Mouse (Mus musculus) kidney, postnatal 0 days (tissue): ENCODE data around the gene Tnfsf12. TPM values are rescaled to one million over a fixed set of nuclear protein-coding genes. Genes with fewer than 3 reads are reported as not detected.
A peak's percentile ranks its signal among the peaks of the same experiment; 100 is the strongest.

Experiments used
- ATAC-seq: fragments of 200-750 bp; cut with Nextera tagmentation; replicated peaks from 2 replicates; pipeline ENCODE4 v1.8.0; 2017; ENCODE audit warnings: low read depth, moderate number of reproducible peaks, moderate TSS enrichment, moderate library complexity; ENCODE audit not compliant: low FRiP score
- DNase-seq: peaks from one replicate; pipeline ENCODE4 v3.0.0-alpha.2; 2016; ENCODE audit warnings: low spot score
- H3K27ac ChIP-seq: fragments of 300-500 bp; sonication (generic); 2 replicates; pipeline ENCODE4 v1.5.1; 2014; ENCODE audit warnings: mild to moderate bottlenecking
- H3K27me3 ChIP-seq: fragments of 300-500 bp; sonication (generic); 2 replicates; pipeline ENCODE4 v1.6.1; 2014; ENCODE audit warnings: low read length, mixed read lengths; ENCODE audit not compliant: insufficient read depth
- H3K36me3 ChIP-seq: fragments of 300-500 bp; sonication (generic); 2 replicates; pipeline ENCODE4 v1.6.1; 2014; ENCODE audit warnings: low read length, mixed read lengths; ENCODE audit not compliant: insufficient read depth
- H3K4me1 ChIP-seq: fragments of 300-500 bp; sonication (generic); replicated peaks from 2 replicates; pipeline ENCODE4 v1.6.1; 2014; ENCODE audit warnings: antibody characterized with exemption, low read length, mixed read lengths; ENCODE audit not compliant: insufficient read depth
- H3K4me2 ChIP-seq: fragments of 300-500 bp; sonication (generic); 2 replicates; pipeline ENCODE4 v1.6.1; 2014; ENCODE audit warnings: mild to moderate bottlenecking, low read length, moderate library complexity, mixed read lengths
- H3K4me3 ChIP-seq: fragments of 300-500 bp; sonication (generic); replicated peaks from 2 replicates; pipeline ENCODE4 v1.5.1; 2014; ENCODE audit warnings: low read depth, low read length
- H3K9ac ChIP-seq: fragments of 300-500 bp; sonication (generic); 2 replicates; pipeline ENCODE4 v1.6.1; 2014; ENCODE audit warnings: low read depth, low read length
- H3K9me3 ChIP-seq: fragments of 300-500 bp; sonication (generic); replicated peaks from 2 replicates; pipeline ENCODE4 v1.6.1; 2016; ENCODE audit warnings: low read length, inconsistent platforms, mixed read lengths
- CTCF ChIP-seq: IDR thresholded peaks from 2 replicates; pipeline ENCODE4 v1.5.1; 2016; ENCODE audit warnings: antibody characterized with exemption, low read depth, mild to moderate bottlenecking, moderate library complexity
- WGBS: fragments of 180-500 bp; shearing (Covaris S2); extraction: QIAGEN DNeasy Blood & Tissue Kit; methylation state at CpG from one replicate; pipeline ENCODE4 v1.1.7; 2014; 5-methylcytosine and 5-hydroxymethylcytosine counted together
- polyA plus RNA-seq: library from polyadenylated mRNA; unstranded; fragments of >200 nt; fragmentation: Nextera tagmentation; extraction: Ambion mirVana; gene quantifications from 2 replicates; pipeline ENCODE4 v1.2.1, GENCODE M21; 2015

The Tnfsf12 gene
- polyA plus RNA-seq, 1 experiment from 2014 or later, result 15.8 TPM

- Histone ChIP-seq H3K9me3 (no peaks in the 10 kb centered on the region), H3K27me3 (no peaks in the 10 kb centered on the region), H3K4me1 (peaks cover 18% of the 10 kb centered on the region; the same call in 1 of the 2 replicates), H3K4me2 (no peak overlapping the region), H3K9ac (no peak overlapping the region), H3K27ac (no peak overlapping the region), H3K4me3 (no peak overlapping the region), H3K36me3 (peaks cover 52% of the 10 kb centered on the region)
- 79% methylated on average over 9 of the region's 9 CpGs for WGBS
- ATAC-seq (no peak), DNase-seq (no peak)
- no peak for TF ChIP-seq CTCF
These were observed 30.1 kb downstream of the Tnfsf12 start for GRCm38 (mm10) chr11:69665457-69665960.

GRCm38 (mm10) chr11:69664841-69665240 lies 30.8 kb downstream of the Tnfsf12 start:
- no peak overlapping the region for H3K9ac ChIP-seq
- ATAC-seq (no peak), DNase-seq (no peak)
- no peaks in the 10 kb centered on the region for H3K9me3 ChIP-seq
- peaks cover 46% of the 10 kb centered on the region for H3K36me3 ChIP-seq
- H3K4me2 ChIP-seq, result no peak overlapping the region
- WGBS, result 95% methylated on average over 7 of the region's 7 CpGs
- no peaks in the 10 kb centered on the region for H3K27me3 ChIP-seq
- no peak overlapping the region for H3K4me3 ChIP-seq
- H3K4me1 ChIP-seq, result peaks cover 13% of the 10 kb centered on the region; the same call in 1 of the 2 replicates
- no peak overlapping the region for H3K27ac ChIP-seq
- no peak for TF ChIP-seq CTCF

- Histone ChIP-seq H3K27ac (peak overlapping the region; percentile 94), H3K4me1 (peaks cover 9% of the 10 kb centered on the region; the same call in 1 of the 2 replicates), H3K36me3 (peaks cover 40% of the 10 kb centered on the region), H3K27me3 (no peaks in the 10 kb centered on the region), H3K4me2 (no peak overlapping the region), H3K9me3 (no peaks in the 10 kb centered on the region), H3K4me3 (no peak overlapping the region), H3K9ac (no peak overlapping the region)
- WGBS, result 78% methylated on average over 6 of the region's 6 CpGs
- no peak for TF ChIP-seq CTCF
- DNase-seq, result no peak
- no peak for ATAC-seq
These were observed 31.9 kb downstream of the Tnfsf12 start for GRCm38 (mm10) chr11:69663795-69664194.

DNA sequence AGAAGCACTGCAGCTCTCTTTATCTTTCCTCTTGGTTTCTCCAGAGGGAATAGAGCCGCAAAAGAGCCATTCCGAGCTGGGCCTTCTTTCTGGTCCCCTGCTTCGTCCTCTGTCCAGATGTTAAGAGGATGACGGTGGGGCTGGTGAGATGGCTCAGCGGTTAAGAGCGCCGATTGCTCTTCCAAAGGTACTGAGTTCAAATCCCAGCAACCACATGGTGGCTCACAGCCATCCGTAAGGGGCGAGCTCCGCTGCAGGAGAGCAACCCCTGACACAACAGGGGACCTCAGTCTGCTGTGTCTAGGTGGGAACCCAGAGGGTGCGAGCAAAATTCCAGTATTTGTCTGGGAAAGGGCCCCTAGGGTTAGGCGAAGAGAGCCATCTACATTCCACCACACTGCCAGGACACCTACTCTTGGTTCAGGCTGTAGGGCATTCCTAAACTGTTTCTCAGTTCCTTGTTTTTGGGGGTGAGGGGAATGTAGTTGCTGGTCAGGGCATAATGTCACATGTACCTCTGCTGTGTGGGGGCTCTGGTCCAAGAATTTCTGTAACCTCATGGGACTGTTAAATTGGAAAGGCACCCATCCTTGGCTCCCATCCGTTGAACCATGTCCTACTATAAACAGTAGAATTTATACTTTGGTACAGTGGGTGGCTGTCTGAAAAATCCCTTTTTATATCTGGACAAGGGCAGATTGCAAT lies 32.5 kb downstream of the Tnfsf12 start:
- Histone ChIP-seq H3K4me3 (peak overlapping the region; percentile 42), H3K27me3 (no peaks in the 10 kb centered on the region), H3K9me3 (no peaks in the 10 kb centered on the region), H3K36me3 (peaks cover 38% of the 10 kb centered on the region), H3K4me1 (peaks cover 9% of the 10 kb centered on the region; the same call in 1 of the 2 replicates), H3K4me2 (peak overlapping the region; percentile 54), H3K27ac (peak overlapping the region; percentile 94), H3K9ac (peak overlapping the region; percentile 31; the same call in 1 of the 2 replicates)
- 66% methylated on average over 13 of the region's 13 CpGs for WGBS
- no peak for TF ChIP-seq CTCF
- DNase-seq (no peak), ATAC-seq (peak; percentile 9; the same call in 1 of the 2 replicates)

- Histone ChIP-seq H3K9me3 (no peaks in the 10 kb centered on the region), H3K36me3 (peaks cover 38% of the 10 kb centered on the region), H3K27me3 (no peaks in the 10 kb centered on the region), H3K4me2 (peak within 1 kb of the TSS; percentile 54), H3K27ac (peak within 1 kb of the TSS; percentile 94), H3K4me1 (peaks cover 9% of the 10 kb centered on the region; the same call in 1 of the 2 replicates), H3K9ac (peak within 1 kb of the TSS; percentile 48), H3K4me3 (peak within 1 kb of the TSS; percentile 42)
- TF ChIP-seq CTCF, result peak; percentile 54
- peak; percentile 92 for ATAC-seq
- DNase-seq, result peak; percentile 99
- WGBS, result 1% methylated on average over 48 of the region's 48 CpGs
These were observed 33.3 kb downstream of the Tnfsf12 start, which contains the start of gene Mpdu1 for GRCm38 (mm10) chr11:69662213-69662966. TSS of gene Mpdu1 (minus strand) at chr11:69662642.

DNA sequence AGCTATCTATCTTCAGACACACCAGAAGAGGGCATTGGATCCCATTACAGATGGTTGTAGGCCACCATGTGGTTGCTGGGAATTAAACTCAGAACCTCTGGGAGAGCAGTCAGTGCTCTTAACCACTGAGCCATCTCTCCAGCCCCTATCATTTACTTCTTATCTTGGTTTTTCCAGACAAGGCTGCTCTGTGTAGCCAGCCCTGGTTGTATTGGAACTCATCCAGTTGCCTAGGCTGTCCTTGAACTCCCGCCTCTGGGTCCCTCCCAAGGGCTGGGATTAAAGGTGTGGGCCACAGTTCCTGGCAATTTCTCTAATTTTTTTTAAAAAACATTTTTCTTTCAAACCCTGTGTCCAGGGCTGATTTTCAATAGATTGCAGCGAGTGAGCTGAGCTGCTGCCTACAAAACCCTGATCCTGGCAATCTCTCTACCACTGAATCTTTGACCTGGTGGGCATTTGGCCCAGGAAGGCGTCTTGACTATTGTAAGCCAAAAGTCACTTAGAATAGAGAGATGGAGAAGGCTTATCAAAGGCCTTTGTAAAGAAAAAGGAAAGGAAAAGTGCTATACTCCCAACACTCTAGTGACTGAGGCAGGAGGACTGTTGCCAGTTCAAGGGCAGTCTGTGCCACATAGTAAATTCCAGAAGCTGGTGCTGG lies 34.3 kb downstream of the Tnfsf12 start:
- H3K9me3 ChIP-seq, result no peaks in the 10 kb centered on the region
- peak overlapping the region; percentile 54 for H3K4me2 ChIP-seq
- H3K27me3 ChIP-seq, result no peaks in the 10 kb centered on the region
- H3K36me3 ChIP-seq, result peaks cover 40% of the 10 kb centered on the region
- H3K27ac ChIP-seq, result peak overlapping the region; percentile 94
- 79% methylated on average over 3 of the region's 3 CpGs for WGBS
- TF ChIP-seq CTCF, result no peak
- ATAC-seq (no peak), DNase-seq (no peak)
- H3K9ac ChIP-seq, result peak overlapping the region; percentile 48
- H3K4me3 ChIP-seq, result peak overlapping the region; percentile 42; the same call in 1 of the 2 replicates
- peaks cover 9% of the 10 kb centered on the region; the same call in 1 of the 2 replicates for H3K4me1 ChIP-seq
